Mouse (Mus musculus) neural tube, embryonic 14.5 days (tissue): ENCODE results near the gene Sik3. TPM values are rescaled to one million over a fixed set of nuclear protein-coding genes. Genes with fewer than 3 reads are reported as not detected.

Experiments used
- ATAC-seq: fragments of 200-750 bp; cut with Nextera tagmentation; 2 replicates; pipeline ENCODE4 v1.8.0; 2017; ENCODE audit warnings: low read depth, mild to moderate bottlenecking, moderate TSS enrichment, moderate library complexity
- H3K27ac ChIP-seq: fragments of 300-500 bp; sonication (generic); 2 replicates; pipeline ENCODE4 v1.5.1; 2014; ENCODE audit warnings: low read depth, mild to moderate bottlenecking, control low read depth, low read length, moderate library complexity, mixed read lengths
- H3K27me3 ChIP-seq: fragments of 300-500 bp; sonication (generic); 2 replicates; pipeline ENCODE4 v1.6.1; 2014; ENCODE audit warnings: low read length; ENCODE audit not compliant: control insufficient read depth, insufficient read depth
- H3K36me3 ChIP-seq: fragments of 300-500 bp; sonication (generic); 2 replicates; pipeline ENCODE4 v1.6.1; 2014; ENCODE audit warnings: low read length, mixed read lengths; ENCODE audit not compliant: control insufficient read depth, insufficient read depth
- H3K4me1 ChIP-seq: fragments of 300-500 bp; sonication (generic); 2 replicates; pipeline ENCODE4 v1.6.1; 2014; ENCODE audit warnings: low read length; ENCODE audit not compliant: control insufficient read depth, insufficient read depth
- H3K4me2 ChIP-seq: fragments of 300-500 bp; sonication (generic); 2 replicates; pipeline ENCODE4 v1.6.1; 2014; ENCODE audit warnings: mild to moderate bottlenecking, low read depth, low read length, control low read depth
- H3K4me3 ChIP-seq: fragments of 300-500 bp; sonication (generic); 2 replicates; pipeline ENCODE4 v1.5.1; 2014; ENCODE audit warnings: low read depth, low read length, control low read depth, mixed read lengths
- H3K9ac ChIP-seq: fragments of 300-500 bp; sonication (generic); replicated peaks from 2 replicates; pipeline ENCODE4 v1.6.1; 2014; ENCODE audit warnings: low read depth, mild to moderate bottlenecking, control low read depth, low read length, mixed read lengths
- H3K9me3 ChIP-seq: fragments of 300-500 bp; sonication (generic); 2 replicates; pipeline ENCODE4 v1.6.1; 2016; ENCODE audit warnings: low read length; ENCODE audit not compliant: control insufficient read depth
- WGBS: fragments of 180-500 bp; shearing (Covaris S2); extraction: QIAGEN DNeasy Blood & Tissue Kit; methylation state at CpG from one replicate; pipeline ENCODE4 v1.1.7; 2014; 5-methylcytosine and 5-hydroxymethylcytosine counted together
- polyA plus RNA-seq: library from polyadenylated mRNA; unstranded; fragments of >200 nt; fragmentation: Nextera tagmentation; extraction: Ambion mirVana; gene quantifications from 2 replicates; pipeline ENCODE4 v1.2.1, GENCODE M21; 2014

Gene Sik3
- 10.5 TPM in 2 replicates for polyA plus RNA-seq

GRCm38 (mm10) chr9:46012091-46013008 is at the start of gene Sik3, which contains the start of gene Pafah1b2:
Gene Sik3 (plus strand): TSS chr9:46012820.
Gene Pafah1b2 (minus strand): TSS chr9:46012690.
- ATAC-seq = peak; percentile 83
- peak within 1 kb of the TSS; percentile 52 for H3K4me2 ChIP-seq
- H3K27me3 ChIP-seq = no peaks in the 10 kb centered on the region
- 3% methylated on average over 36 of the region's 78 CpGs for WGBS
- H3K27ac ChIP-seq = peak within 1 kb of the TSS; percentile 88
- no peaks in the 10 kb centered on the region for H3K9me3 ChIP-seq
- H3K4me1 ChIP-seq = peaks cover 28% of the 10 kb centered on the region
- no peaks in the 10 kb centered on the region for H3K36me3 ChIP-seq
- peak within 1 kb of the TSS; percentile 99 for H3K4me3 ChIP-seq
- peak within 1 kb of the TSS; percentile 99 for H3K9ac ChIP-seq

DNA sequence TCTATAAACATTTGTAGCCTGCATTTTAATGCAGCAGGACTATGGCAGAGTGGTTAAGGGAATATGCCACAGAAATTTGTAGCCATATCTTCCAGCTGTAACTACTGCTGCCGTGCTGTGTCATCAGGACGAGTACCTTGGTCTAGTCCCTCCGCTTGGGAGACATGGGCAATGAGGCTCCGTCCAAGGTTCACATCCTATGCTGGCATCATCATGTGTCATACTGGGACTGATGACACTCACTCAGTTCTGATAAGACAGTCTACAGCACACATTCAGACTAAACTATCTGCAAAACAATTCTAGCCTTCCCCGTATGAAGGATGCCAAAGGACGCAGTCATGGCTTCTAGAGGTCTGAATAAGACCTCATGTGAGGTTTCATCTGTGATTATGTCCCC is 49.0 kb upstream of the Sik3 start:
- H3K4me3 ChIP-seq = no peak overlapping the region
- H3K4me1 ChIP-seq = no peaks in the 10 kb centered on the region
- H3K27ac ChIP-seq = no peak overlapping the region
- H3K27me3 ChIP-seq = no peaks in the 10 kb centered on the region
- H3K4me2 ChIP-seq = no peak overlapping the region
- WGBS = 96% methylated on average over 6 of the region's 6 CpGs
- H3K9ac ChIP-seq = no peak overlapping the region
- no peaks in the 10 kb centered on the region for H3K9me3 ChIP-seq
- no peak for ATAC-seq
- peaks cover 43% of the 10 kb centered on the region for H3K36me3 ChIP-seq

- H3K4me3 ChIP-seq = no peak overlapping the region
- H3K4me2 ChIP-seq = no peak overlapping the region
- 0 out of 2 replicates have a peak, but pooled peaks cover 8% of the 10 kb centered on the region for H3K4me1 ChIP-seq
- no peaks in the 10 kb centered on the region for H3K27me3 ChIP-seq
- H3K9me3 ChIP-seq = no peaks in the 10 kb centered on the region
- 96% methylated on average over 2 of the region's 2 CpGs for WGBS
- no peak for ATAC-seq
- H3K9ac ChIP-seq = no peak overlapping the region
- H3K27ac ChIP-seq = no peak overlapping the region
- H3K36me3 ChIP-seq = peaks cover 16% of the 10 kb centered on the region; the same call in 1 of the 2 replicates
Measured at GRCm38 (mm10) chr9:45976884-45977283, 35.7 kb upstream of the Sik3 start.

DNA sequence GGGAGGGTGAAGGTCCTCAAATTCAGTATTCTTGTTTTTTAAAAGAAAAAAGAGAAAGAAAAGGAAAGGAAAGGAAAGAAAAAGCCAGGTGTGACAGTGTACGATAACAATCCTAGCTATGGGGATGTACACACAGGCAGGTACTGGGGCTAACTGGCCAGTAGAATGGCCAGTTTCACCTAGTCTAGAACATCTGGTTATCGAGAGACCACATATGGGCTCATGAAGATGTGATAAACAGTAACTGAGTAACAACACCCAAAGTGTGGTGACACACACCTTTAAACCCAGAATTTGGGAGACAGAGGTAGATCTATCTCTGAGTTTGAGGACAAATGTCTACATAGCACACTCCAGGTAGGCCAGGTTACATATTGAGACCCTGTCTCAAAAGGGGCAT is 32.8 kb upstream of the Sik3 start:
- H3K9me3 ChIP-seq = no peaks in the 10 kb centered on the region
- H3K9ac ChIP-seq = no peak overlapping the region
- no peaks in the 10 kb centered on the region for H3K27me3 ChIP-seq
- no peak overlapping the region for H3K27ac ChIP-seq
- no peak overlapping the region for H3K4me3 ChIP-seq
- WGBS = 89% methylated on average over 2 of the region's 2 CpGs
- ATAC-seq = no peak
- H3K4me2 ChIP-seq = no peak overlapping the region
- H3K36me3 ChIP-seq = peaks cover 4% of the 10 kb centered on the region; the same call in 1 of the 2 replicates
- H3K4me1 ChIP-seq = peaks cover 25% of the 10 kb centered on the region

- H3K27me3 ChIP-seq = no peaks in the 10 kb centered on the region
- H3K36me3 ChIP-seq = no peaks in the 10 kb centered on the region
- WGBS = 78% methylated on average over 1 of the region's 1 CpGs
- ATAC-seq = no peak
- H3K9me3 ChIP-seq = no peaks in the 10 kb centered on the region
- peaks cover 29% of the 10 kb centered on the region for H3K4me1 ChIP-seq
- no peak overlapping the region for H3K4me2 ChIP-seq
- no peak overlapping the region for H3K4me3 ChIP-seq
- H3K27ac ChIP-seq = no peak overlapping the region
- H3K9ac ChIP-seq = no peak overlapping the region
Measured at GRCm38 (mm10) chr9:45980611-45981010, 32.0 kb upstream of the Sik3 start.

- H3K4me2 ChIP-seq = no peak overlapping the region
Measured at GRCm38 (mm10) chr9:45981331-45981730, 31.3 kb upstream of the Sik3 start.

DNA sequence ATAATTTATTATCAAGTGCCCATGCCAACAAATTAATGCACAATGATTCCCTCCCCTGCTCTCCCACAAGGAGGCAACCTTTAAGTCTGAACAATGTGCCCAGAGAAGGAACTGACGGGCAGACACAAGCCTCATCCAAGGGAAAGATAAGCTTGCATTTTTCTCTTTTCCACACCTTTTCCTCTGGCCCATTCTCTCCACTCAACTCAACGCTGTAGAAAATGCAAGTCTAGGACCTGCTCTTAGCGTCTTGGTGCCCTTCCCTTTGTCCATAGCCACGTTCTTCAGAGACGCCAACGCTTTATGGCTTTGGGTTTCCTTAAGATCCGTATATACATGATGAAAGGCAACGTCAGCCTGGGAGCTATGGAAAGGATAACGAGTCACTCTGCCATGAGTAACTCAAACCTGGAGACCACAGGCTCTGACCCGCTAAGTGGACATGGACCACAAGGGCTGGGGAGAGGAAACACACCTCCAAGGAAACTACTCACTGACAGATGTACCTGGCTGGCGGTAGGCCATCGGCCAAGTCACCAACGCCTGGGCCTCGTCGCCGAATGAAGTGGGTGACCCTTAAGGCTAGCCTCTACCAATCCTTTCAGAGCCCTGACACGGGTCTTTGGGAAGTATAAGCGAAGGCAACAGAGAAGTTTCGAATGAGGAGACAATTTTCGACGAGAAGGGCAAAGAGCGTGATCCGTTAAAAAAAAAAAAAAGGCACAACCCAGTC is 28.8 kb upstream of the Sik3 start:
- H3K9ac ChIP-seq = peak overlapping the region; percentile 95
- peak overlapping the region; percentile 92 for H3K27ac ChIP-seq
- H3K27me3 ChIP-seq = no peaks in the 10 kb centered on the region
- H3K4me1 ChIP-seq = peaks cover 29% of the 10 kb centered on the region
- no peaks in the 10 kb centered on the region for H3K9me3 ChIP-seq
- peak overlapping the region; percentile 97 for H3K4me3 ChIP-seq
- peak overlapping the region; percentile 89 for H3K4me2 ChIP-seq
- ATAC-seq = no peak
- H3K36me3 ChIP-seq = no peaks in the 10 kb centered on the region
- 1% methylated on average over 23 of the region's 23 CpGs for WGBS

More at GRCm38 (mm10) chr9:45981331-45981730, 31.3 kb upstream of the Sik3 start:
- Histone ChIP-seq H3K9me3 (no peaks in the 10 kb centered on the region), H3K4me1 (peaks cover 29% of the 10 kb centered on the region), H3K27me3 (no peaks in the 10 kb centered on the region), H3K27ac (no peak overlapping the region), H3K4me3 (no peak overlapping the region), H3K9ac (no peak overlapping the region), H3K36me3 (no peaks in the 10 kb centered on the region)
- no peak for ATAC-seq

- H3K9me3 ChIP-seq = no peaks in the 10 kb centered on the region
- under 1% methylated on average over 42 of the region's 76 CpGs for WGBS
- peak overlapping the region; percentile 97 for H3K4me3 ChIP-seq
- peak overlapping the region; percentile 92 for H3K27ac ChIP-seq
- H3K4me1 ChIP-seq = peaks cover 29% of the 10 kb centered on the region
- H3K9ac ChIP-seq = peak overlapping the region; percentile 95
- peak; percentile 93 for ATAC-seq
- H3K27me3 ChIP-seq = no peaks in the 10 kb centered on the region
- H3K36me3 ChIP-seq = no peaks in the 10 kb centered on the region
- peak overlapping the region; percentile 89 for H3K4me2 ChIP-seq
Measured at GRCm38 (mm10) chr9:45984409-45985228, 28.0 kb upstream of the Sik3 start.
